Mouse (Mus musculus): ENCODE data around the gene Slc6a6. TPM values are rescaled to one million over a fixed set of nuclear protein-coding genes. Genes with fewer than 3 reads are reported as not detected.

Gene Slc6a6
- total RNA-seq, 2 experiments from 2014 or later, result 177 to 193 TPM

GRCm38 (mm10) chr6:91762051-91762742 lies 78.3 kb downstream of the Slc6a6 start:
- DNase-seq (ENCODE audit: low spot score in 2 of 2), result no peak

GRCm38 (mm10) chr6:91767550-91767949 lies 83.7 kb downstream of the Slc6a6 start:
- DNase-seq (ENCODE audit: low spot score in 2 of 2), result no peak

- no peak for DNase-seq (ENCODE audit: low spot score in 2 of 2)
These were observed 90.1 kb downstream of the Slc6a6 start for GRCm38 (mm10) chr6:91773951-91774350.

GRCm38 (mm10) chr6:91776543-91776942 lies 92.7 kb downstream of the Slc6a6 start:
- DNase-seq (ENCODE audit: low spot score in 2 of 2), result peak; percentile 71 to 76

- no peak for DNase-seq (ENCODE audit: low spot score in 2 of 2)
These were observed 95.4 kb downstream of the Slc6a6 start for GRCm38 (mm10) chr6:91779206-91779605.

GRCm38 (mm10) chr6:91785018-91785417 lies 101.2 kb downstream of the Slc6a6 start:
- DNase-seq (ENCODE audit: low spot score in 2 of 2), result no peak

- DNase-seq (ENCODE audit: low spot score in 2 of 2), result no peak
These were observed 104.5 kb downstream of the Slc6a6 start for GRCm38 (mm10) chr6:91788311-91788798.

- DNase-seq (ENCODE audit: low spot score in 2 of 2), result no peak
These were observed 111.8 kb downstream of the Slc6a6 start for GRCm38 (mm10) chr6:91795640-91796039.

GRCm38 (mm10) chr6:91796064-91796463 lies 112.2 kb downstream of the Slc6a6 start:
- no peak for DNase-seq (ENCODE audit: low spot score in 2 of 2)

GRCm38 (mm10) chr6:91796736-91797135 lies 112.9 kb downstream of the Slc6a6 start:
- no peak for DNase-seq (ENCODE audit: low spot score in 2 of 2)

GRCm38 (mm10) chr6:91798496-91798895 lies 114.6 kb downstream of the Slc6a6 start:
- DNase-seq (ENCODE audit: low spot score in 2 of 2), result peak; percentile 22 to 35

GRCm38 (mm10) chr6:91804177-91804576 lies 120.3 kb downstream of the Slc6a6 start:
- no peak for DNase-seq (ENCODE audit: low spot score in 2 of 2)

- no peak for DNase-seq (ENCODE audit: low spot score in 2 of 2)
These were observed 123.3 kb downstream of the Slc6a6 start for GRCm38 (mm10) chr6:91807169-91807568.

- DNase-seq (ENCODE audit: low spot score in 2 of 2), result no peak
These were observed 124.2 kb downstream of the Slc6a6 start for GRCm38 (mm10) chr6:91808022-91808421.

Other genes starting within 250 kb of the Slc6a6 start
- 10 to 100 TPM; 21.6 to 21.9 TPM for gene Chchd4, start 210.5 kb upstream of the Slc6a6 start, total RNA-seq (2021)
- gene Tmem43, start 210.3 kb upstream of the Slc6a6 start, total RNA-seq (2021), result 10 to 100 TPM; 28.4 to 32.1 TPM
- gene Xpc, start 168.2 kb upstream of the Slc6a6 start, total RNA-seq (2021), result 10 to 100 TPM; 12.6 to 13.7 TPM
- 10 to 100 TPM; 45.7 to 52.1 TPM for gene Lsm3, start 168.1 kb upstream of the Slc6a6 start, total RNA-seq (2021)
- 10 to 100 TPM in 1 of 2 experiments, 1 to 10 TPM in 1; 9.6 to 10.6 TPM for gene Grip2, start 143.2 kb downstream of the Slc6a6 start, total RNA-seq (2021)
- 10 to 100 TPM; 22.1 to 23.2 TPM for gene Ccdc174, start 194.0 kb downstream of the Slc6a6 start, total RNA-seq (2021)
- 1 to 10 TPM; 1.8 to 2.0 TPM for gene 4930590J08Rik, start 218.8 kb downstream of the Slc6a6 start, total RNA-seq (2021)

Data from layer of hippocampus, postnatal 10 days (tissue).